Mouse (Mus musculus): ENCODE results near the gene Mboat7. TPM values are rescaled to one million over a fixed set of nuclear protein-coding genes. Genes with fewer than 3 reads are reported as not detected.
A peak's percentile ranks its signal among the peaks of the same experiment; 100 is the strongest.

Gene Mboat7
- polyA plus RNA-seq, 1 experiment from 2014 or later: 64.3 TPM

- peaks cover 26% of the 10 kb centered on the region for H3K4me1 ChIP-seq (replicated peaks)
- no peak for ATAC-seq (ENCODE audit: low FRiP score)
- no peak overlapping the region for H3K4me3 ChIP-seq
- no peaks in the 10 kb centered on the region for H3K27me3 ChIP-seq
- H3K9ac ChIP-seq: no peak overlapping the region
- peaks cover 48% of the 10 kb centered on the region for H3K36me3 ChIP-seq
- WGBS: 82% methylated on average over 31 of the region's 31 CpGs
- no peak overlapping the region for H3K4me2 ChIP-seq
- no peaks in the 10 kb centered on the region for H3K9me3 ChIP-seq
- H3K27ac ChIP-seq: peak overlapping the region; percentile 65; the same call in 1 of the 2 replicates
These were observed 7.7 kb downstream of the Mboat7 start for GRCm38 (mm10) chr7:3685400-3686187.

GRCm38 (mm10) chr7:3684698-3685097, 8.6 kb downstream of the Mboat7 start:
- no peak overlapping the region for H3K9ac ChIP-seq
- H3K4me1 ChIP-seq (replicated peaks): peaks cover 26% of the 10 kb centered on the region
- peak; percentile 10; the same call in 1 of the 2 replicates for ATAC-seq (ENCODE audit: low FRiP score)
- no peaks in the 10 kb centered on the region for H3K9me3 ChIP-seq
- no peak overlapping the region for H3K4me3 ChIP-seq
- no peak overlapping the region for H3K4me2 ChIP-seq
- peak overlapping the region; percentile 65 for H3K27ac ChIP-seq
- no peaks in the 10 kb centered on the region for H3K27me3 ChIP-seq
- 67% methylated on average over 8 of the region's 8 CpGs for WGBS
- H3K36me3 ChIP-seq: peaks cover 54% of the 10 kb centered on the region

- H3K4me3 ChIP-seq: no peak overlapping the region
- H3K9me3 ChIP-seq: no peaks in the 10 kb centered on the region
- H3K27ac ChIP-seq: peak overlapping the region; percentile 65
- 0 out of 2 replicates have a peak overlapping the region, but pooled peaks have one; percentile 35 for H3K9ac ChIP-seq
- no peaks in the 10 kb centered on the region for H3K27me3 ChIP-seq
- H3K4me2 ChIP-seq: no peak overlapping the region
- H3K36me3 ChIP-seq: peaks cover 57% of the 10 kb centered on the region
- H3K4me1 ChIP-seq (replicated peaks): peaks cover 26% of the 10 kb centered on the region
- peak; percentile 74 for ATAC-seq (ENCODE audit: low FRiP score)
- 58% methylated on average over 10 of the region's 10 CpGs for WGBS
These were observed 9.3 kb downstream of the Mboat7 start for GRCm38 (mm10) chr7:3683908-3684550.

- H3K9ac ChIP-seq: no peak within 1 kb of the TSS
- no peak within 1 kb of the TSS for H3K4me2 ChIP-seq
- H3K4me1 ChIP-seq (replicated peaks): no peaks in the 10 kb centered on the region
- H3K36me3 ChIP-seq: peaks cover 27% of the 10 kb centered on the region
- no peak within 1 kb of the TSS for H3K27ac ChIP-seq
- H3K4me3 ChIP-seq: no peak within 1 kb of the TSS
- WGBS: 53% methylated on average over 9 of the region's 9 CpGs
- ATAC-seq (ENCODE audit: low FRiP score): no peak
- no peaks in the 10 kb centered on the region for H3K9me3 ChIP-seq
- no peaks in the 10 kb centered on the region for H3K27me3 ChIP-seq
These were observed 16.0 kb downstream of the Mboat7 start, which contains the start of gene Tmc4 for GRCm38 (mm10) chr7:3677342-3677741. Tmc4 (minus strand) TSS chr7:3677553.

GRCm38 (mm10) chr7:3676371-3676770, 17.0 kb downstream of the Mboat7 start:
- Histone ChIP-seq H3K9ac (no peak overlapping the region), H3K4me2 (no peak overlapping the region), H3K27ac (no peak overlapping the region), H3K27me3 (no peaks in the 10 kb centered on the region), H3K9me3 (no peaks in the 10 kb centered on the region), H3K4me1 (replicated peaks) (no peaks in the 10 kb centered on the region), H3K36me3 (peaks cover 23% of the 10 kb centered on the region), H3K4me3 (no peak overlapping the region)
- no peak for ATAC-seq (ENCODE audit: low FRiP score)
- 85% methylated on average over 12 of the region's 12 CpGs for WGBS

GRCm38 (mm10) chr7:3675228-3675548, 18.1 kb downstream of the Mboat7 start:
- Histone ChIP-seq H3K4me1 (replicated peaks) (no peaks in the 10 kb centered on the region), H3K4me3 (no peak overlapping the region), H3K9me3 (no peaks in the 10 kb centered on the region), H3K36me3 (peaks cover 16% of the 10 kb centered on the region), H3K4me2 (no peak overlapping the region), H3K27me3 (no peaks in the 10 kb centered on the region), H3K27ac (no peak overlapping the region), H3K9ac (no peak overlapping the region)
- 78% methylated on average over 3 of the region's 3 CpGs for WGBS
- ATAC-seq (ENCODE audit: low FRiP score): peak; percentile 12; the same call in 1 of the 2 replicates

GRCm38 (mm10) chr7:3674507-3675227, 18.7 kb downstream of the Mboat7 start:
- Histone ChIP-seq H3K27ac (no peak overlapping the region), H3K27me3 (no peaks in the 10 kb centered on the region), H3K4me1 (replicated peaks) (no peaks in the 10 kb centered on the region), H3K4me2 (no peak overlapping the region), H3K9me3 (no peaks in the 10 kb centered on the region), H3K4me3 (no peak overlapping the region), H3K36me3 (peaks cover 14% of the 10 kb centered on the region), H3K9ac (no peak overlapping the region)
- peak; percentile 80 for ATAC-seq (ENCODE audit: low FRiP score)
- WGBS: 71% methylated on average over 10 of the region's 10 CpGs

- Histone ChIP-seq H3K27me3 (no peaks in the 10 kb centered on the region), H3K4me1 (replicated peaks) (peaks cover 28% of the 10 kb centered on the region), H3K4me3 (peak overlapping the region; percentile 4; the same call in 1 of the 2 replicates), H3K9ac (no peak overlapping the region), H3K36me3 (peaks cover 11% of the 10 kb centered on the region), H3K9me3 (no peaks in the 10 kb centered on the region), H3K4me2 (no peak overlapping the region), H3K27ac (no peak overlapping the region)
- 20% methylated on average over 14 of the region's 14 CpGs for WGBS
- ATAC-seq (ENCODE audit: low FRiP score): no peak
These were observed 26.4 kb downstream of the Mboat7 start for GRCm38 (mm10) chr7:3666921-3667391.

GRCm38 (mm10) chr7:3665215-3666114, 27.9 kb downstream of the Mboat7 start, which contains the start of gene Leng1:
Leng1 (minus strand) TSS chr7:3665840.
- Histone ChIP-seq H3K4me1 (replicated peaks) (peaks cover 28% of the 10 kb centered on the region), H3K9me3 (no peaks in the 10 kb centered on the region), H3K36me3 (peaks cover 24% of the 10 kb centered on the region), H3K9ac (peak within 1 kb of the TSS; percentile 75), H3K27me3 (no peaks in the 10 kb centered on the region), H3K4me2 (peak within 1 kb of the TSS; percentile 82), H3K27ac (peak within 1 kb of the TSS; percentile 83), H3K4me3 (peak within 1 kb of the TSS; percentile 73)
- WGBS: 4% methylated on average over 45 of the region's 45 CpGs
- peak; percentile 99 for ATAC-seq (ENCODE audit: low FRiP score)

GRCm38 (mm10) chr7:3664524-3665214, 28.7 kb downstream of the Mboat7 start:
- Histone ChIP-seq H3K27me3 (no peaks in the 10 kb centered on the region), H3K9me3 (no peaks in the 10 kb centered on the region), H3K9ac (peak overlapping the region; percentile 75), H3K4me2 (peak overlapping the region; percentile 82), H3K4me1 (replicated peaks) (peaks cover 28% of the 10 kb centered on the region), H3K4me3 (peak overlapping the region; percentile 73), H3K27ac (peak overlapping the region; percentile 83), H3K36me3 (peaks cover 32% of the 10 kb centered on the region)
- peak; percentile 53 for ATAC-seq (ENCODE audit: low FRiP score)
- WGBS: 34% methylated on average over 15 of the region's 15 CpGs

GRCm38 (mm10) chr7:3658578-3658977, 34.7 kb downstream of the Mboat7 start:
- Histone ChIP-seq H3K9me3 (no peaks in the 10 kb centered on the region), H3K9ac (no peak overlapping the region), H3K27me3 (no peaks in the 10 kb centered on the region), H3K4me2 (no peak overlapping the region), H3K4me1 (replicated peaks) (peaks cover 12% of the 10 kb centered on the region), H3K36me3 (peaks cover 93% of the 10 kb centered on the region), H3K27ac (no peak overlapping the region), H3K4me3 (no peak overlapping the region)
- ATAC-seq (ENCODE audit: low FRiP score): no peak
- 95% methylated on average over 14 of the region's 14 CpGs for WGBS
